Mouse (Mus musculus): Measurements from ENCODE around the gene Dag1.

GRCm38 (mm10) chr9:108238831-108239230, 24.9 kb downstream of the Dag1 start:
- TF ChIP-seq GATA1 (IDR thresholded peaks at IDR 0.05; ENCODE audit: low read length) (no peak), TAL1 (IDR thresholded peaks at IDR 0.05; ENCODE audit: low read length) (no peak)
